Mouse (Mus musculus) cerebral cortex, adult 2 months (tissue): ENCODE results near the gene Fat1.

Source experiments
- WGBS: fragments of 180-500 bp; shearing (Covaris S2); methylation state at CpG from one replicate; pipeline ENCODE4 v1.1.7; 2018; 5-methylcytosine and 5-hydroxymethylcytosine counted together

The Fat1 gene

GRCm38 (mm10) chr8:44934850-44935497 is at the start of gene Fat1:
Fat1 (plus strand) TSS chr8:44935447.
- under 1% methylated on average over 49 of the region's 49 CpGs for WGBS

- WGBS = 80% methylated on average over 6 of the region's 6 CpGs
Observed at GRCm38 (mm10) chr8:44894626-44895025, 40.6 kb upstream of the Fat1 start.

GRCm38 (mm10) chr8:44899575-44899991 is 35.7 kb upstream of the Fat1 start:
- 51% methylated on average over 12 of the region's 12 CpGs for WGBS

GRCm38 (mm10) chr8:44911126-44911903 is 23.9 kb upstream of the Fat1 start:
- WGBS = 88% methylated on average over 12 of the region's 12 CpGs

GRCm38 (mm10) chr8:44919487-44920082 is 15.7 kb upstream of the Fat1 start:
- 60% methylated on average over 12 of the region's 12 CpGs for WGBS

- 71% methylated on average over 7 of the region's 7 CpGs for WGBS
Observed at GRCm38 (mm10) chr8:44920379-44921032, 14.7 kb upstream of the Fat1 start.

GRCm38 (mm10) chr8:44924995-44925394 is 10.3 kb upstream of the Fat1 start:
- WGBS = 85% methylated on average over 5 of the region's 5 CpGs

GRCm38 (mm10) chr8:44930058-44930457 is 5.2 kb upstream of the Fat1 start:
- WGBS = 95% methylated on average over 3 of the region's 3 CpGs

GRCm38 (mm10) chr8:44932546-44933342 is 2.5 kb upstream of the Fat1 start:
- 95% methylated on average over 9 of the region's 9 CpGs for WGBS

GRCm38 (mm10) chr8:44933478-44933877 is 1.8 kb upstream of the Fat1 start:
- WGBS = 48% methylated on average over 6 of the region's 6 CpGs

- 9% methylated on average over 13 of the region's 13 CpGs for WGBS
Observed at GRCm38 (mm10) chr8:44934416-44934815, 831 bp upstream of the Fat1 start.

- under 1% methylated on average over 24 of the region's 24 CpGs for WGBS
Observed at GRCm38 (mm10) chr8:44935741-44936140, 494 bp downstream of the Fat1 start.

GRCm38 (mm10) chr8:44936481-44936961 is 1.3 kb downstream of the Fat1 start:
- under 1% methylated on average over 16 of the region's 16 CpGs for WGBS

- WGBS = under 1% methylated on average over 34 of the region's 34 CpGs
Observed at GRCm38 (mm10) chr8:44937141-44937825, 2.0 kb downstream of the Fat1 start.

GRCm38 (mm10) chr8:44937905-44938642 is 2.8 kb downstream of the Fat1 start:
- WGBS = under 1% methylated on average over 87 of the region's 87 CpGs

GRCm38 (mm10) chr8:44938643-44938979 is 3.4 kb downstream of the Fat1 start:
- 3% methylated on average over 12 of the region's 12 CpGs for WGBS

- WGBS = 95% methylated on average over 4 of the region's 4 CpGs
Observed at GRCm38 (mm10) chr8:44945577-44945976, 10.3 kb downstream of the Fat1 start.

GRCm38 (mm10) chr8:44948597-44948996 is 13.3 kb downstream of the Fat1 start:
- WGBS = 77% methylated on average over 9 of the region's 9 CpGs

GRCm38 (mm10) chr8:44960455-44960854 is 25.2 kb downstream of the Fat1 start:
- 70% methylated on average over 10 of the region's 10 CpGs for WGBS

GRCm38 (mm10) chr8:44960906-44961305 is 25.7 kb downstream of the Fat1 start:
- WGBS = 82% methylated on average over 5 of the region's 5 CpGs
